ENCODE assay signal across 20 mouse cellular contexts in the genomic region with DNA sequence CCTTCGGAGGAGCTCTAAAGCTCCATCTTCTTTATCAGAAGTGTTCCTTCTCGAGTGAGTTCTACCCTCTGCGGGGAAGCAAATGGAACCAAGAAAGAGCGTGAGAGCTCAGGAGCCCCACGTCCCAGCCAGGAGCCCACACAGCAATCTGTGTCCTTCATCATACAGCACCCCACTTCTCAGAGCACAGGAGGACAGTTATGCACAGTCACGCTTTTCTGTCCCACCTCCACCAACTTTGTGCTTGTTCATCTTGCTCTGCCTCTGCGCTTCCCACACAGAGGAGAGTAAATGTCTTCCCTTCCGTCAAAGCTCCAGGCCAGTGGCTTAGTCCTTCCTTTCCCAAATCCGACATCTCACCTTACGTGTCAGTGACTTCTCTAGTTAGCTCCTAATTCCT. TPM values are rescaled to one million over a fixed set of nuclear protein-coding genes. Genes with fewer than 3 reads are reported as not detected.
DNase-seq lines count a peak whose midpoint lies in the region; ATAC-seq and TF ChIP-seq lines count a peak whose summit lies in the region.
"Had no signal": no experiment of that assay in that cellular context is flagged by ENCODE, and none has a peak within 500 bp of the region (broad histone marks: within the 10 kb centered on the region; RNA-seq: fewer than 3 reads in every experiment).

No protein-coding gene starts in this region.

- 94% methylated on average over 10 of the region's 10 CpGs for WGBS in forebrain, embryonic 14.5 days

- intact Hi-C loops in left cerebral cortex, postnatal 36 days (cut with DNase I): no loop called here
- intact Hi-C loops in left cerebral cortex, postnatal 14 days (cut with DNase I): no loop called here

- ATAC-seq in forebrain, embryonic 14.5 days: no peak
- ATAC-seq: forebrain, postnatal 0 days had no signal

- DNase-seq in layer of hippocampus, adult 2 months (ENCODE audit: low spot score in 2 of 2): peak in 1 of 2 experiments; percentile 27
- DNase-seq in layer of hippocampus, postnatal 10 days (ENCODE audit: low spot score in 2 of 2): no peak
- peak; percentile 40 to 58 for DNase-seq in left cerebral cortex, postnatal 36 days (ENCODE audit: low spot score in 2 of 2)
- no peak for DNase-seq in left cerebral cortex, postnatal 14 days (ENCODE audit: low spot score in 2 of 2)
- peak; percentile 67 for DNase-seq in telencephalon, adult 2 months (ENCODE audit: low read depth, low spot score)
- no peak for DNase-seq in forebrain, embryonic 14.5 days (ENCODE audit: low spot score)
- DNase-seq: adrenal gland, adult 2 months; adrenal gland, postnatal 25 days; cerebellum, adult 11 months; cerebellum, adult 8-10 months; cerebellum, postnatal 25 days; forebrain, postnatal 0 days; gastrocnemius, postnatal 36 days; heart, adult 11 months; heart, postnatal 36 days had no signal

- H3K4me2 ChIP-seq in forebrain, embryonic 14.5 days (ENCODE audit: low read length): no peak overlapping the region
- H3K4me2 ChIP-seq: embryonic facial prominence, embryonic 13.5 days; forebrain, embryonic 12.5 days; heart, embryonic 13.5 days; hindbrain, embryonic 15.5 days had no signal

- H3K36me3 ChIP-seq in forebrain, embryonic 14.5 days (ENCODE audit: control insufficient read depth, insufficient read depth, low read length): peaks cover 19% of the 10 kb centered on the region

- H3K27ac ChIP-seq in layer of hippocampus, adult 2 months: peak overlapping the region; percentile 52; the same call in 1 of the 2 replicates
- H3K27ac ChIP-seq in brown adipose tissue, adult 24 weeks (replicated peaks; ENCODE audit: low read depth, low read length): peak overlapping the region; percentile 61
- no peak overlapping the region for H3K27ac ChIP-seq in forebrain, embryonic 14.5 days (ENCODE audit: low read depth, low read length)
- H3K27ac ChIP-seq: embryonic facial prominence, embryonic 13.5 days; forebrain, embryonic 12.5 days; heart, embryonic 13.5 days; hindbrain, embryonic 15.5 days had no signal

- no peaks in the 10 kb centered on the region for H3K9me3 ChIP-seq in forebrain, embryonic 14.5 days (replicated peaks; ENCODE audit: control insufficient read depth, low read length)
- H3K9me3 ChIP-seq: embryonic facial prominence, embryonic 13.5 days; forebrain, embryonic 12.5 days; hindbrain, embryonic 15.5 days had no signal

- TF ChIP-seq CTCF in layer of hippocampus, adult 2 months (conservative IDR thresholded peaks at IDR 0.05): no peak

- H3K4me3 ChIP-seq in layer of hippocampus, adult 2 months: no peak overlapping the region
- no peak overlapping the region for H3K4me3 ChIP-seq in brown adipose tissue, adult 24 weeks (ENCODE audit: insufficient read depth, low read depth, low read length)
- no peak overlapping the region for H3K4me3 ChIP-seq in forebrain, embryonic 14.5 days (ENCODE audit: low read depth, low read length)
- H3K4me3 ChIP-seq: embryonic facial prominence, embryonic 13.5 days; forebrain, embryonic 12.5 days; heart, embryonic 13.5 days; hindbrain, embryonic 15.5 days had no signal

- no peaks in the 10 kb centered on the region for H3K27me3 ChIP-seq in forebrain, embryonic 14.5 days (replicated peaks; ENCODE audit: control insufficient read depth, insufficient read depth, low read length)
- H3K27me3 ChIP-seq: embryonic facial prominence, embryonic 13.5 days; forebrain, embryonic 12.5 days; heart, embryonic 13.5 days; hindbrain, embryonic 15.5 days had no signal

- H3K9ac ChIP-seq in forebrain, embryonic 14.5 days (ENCODE audit: low read length): no peak overlapping the region
- H3K9ac ChIP-seq: embryonic facial prominence, embryonic 13.5 days; forebrain, embryonic 12.5 days; forebrain, postnatal 0 days; heart, embryonic 13.5 days; hindbrain, embryonic 15.5 days had no signal

- H3K4me1 ChIP-seq in brown adipose tissue, adult 24 weeks (ENCODE audit: control insufficient read depth, insufficient read depth, insufficient read length, low read length): peaks cover 32% of the 10 kb centered on the region
- no peaks in the 10 kb centered on the region for H3K4me1 ChIP-seq in forebrain, embryonic 14.5 days (ENCODE audit: control insufficient read depth, insufficient read depth, low read length)
- H3K4me1 ChIP-seq: forebrain, embryonic 12.5 days had no signal

RNA-seq across cellular contexts. Expression of gene Dguok, which starts 7.7 kb away (rescaled TPM):
- total RNA-seq in layer of hippocampus, adult 2 months (2021): 10 to 100 TPM; 36.8 to 38.6 TPM
- 10 to 100 TPM; 29.5 to 29.7 TPM for total RNA-seq in layer of hippocampus, postnatal 10 days (2021)
- total RNA-seq in left cerebral cortex, postnatal 36 days (2021): 10 to 100 TPM; 19.8 to 29.9 TPM
- 10 to 100 TPM; 21.8 to 22.9 TPM for total RNA-seq in left cerebral cortex, postnatal 14 days (2021)
- polyA plus RNA-seq in brown adipose tissue, adult 24 weeks (2012; ENCODE audit: insufficient read depth, insufficient read length, missing spikeins): 33.1 and 34.8 TPM in 2 replicates
- 63.9 and 71.1 TPM in 2 replicates for polyA plus RNA-seq in forebrain, embryonic 14.5 days (2014; fragmentation: Nextera tagmentation; extraction: Ambion mirVana)

RNA-seq across cellular contexts. Expression of gene Actg2, which starts 37.0 kb away (rescaled TPM):
- total RNA-seq in layer of hippocampus, adult 2 months (2021): not detected
- under 1 TPM; 0.55 to 0.98 TPM for total RNA-seq in layer of hippocampus, postnatal 10 days (2021)
- total RNA-seq in left cerebral cortex, postnatal 36 days (2021): not detected
- under 1 TPM; 0.66 to 0.88 TPM for total RNA-seq in left cerebral cortex, postnatal 14 days (2021)
- 1.3 and 1.9 TPM in 2 replicates for polyA plus RNA-seq in brown adipose tissue, adult 24 weeks (2012; ENCODE audit: insufficient read depth, insufficient read length, missing spikeins)
- 1.2 and 1.9 TPM in 2 replicates for polyA plus RNA-seq in forebrain, embryonic 14.5 days (2014; fragmentation: Nextera tagmentation; extraction: Ambion mirVana)
- total RNA-seq: adrenal gland, postnatal 25 days had no signal

RNA-seq across cellular contexts. Expression of gene Tet3, which starts 40.2 kb away (rescaled TPM):
- 10 to 100 TPM; 61.0 to 65.9 TPM for total RNA-seq in layer of hippocampus, adult 2 months (2021)
- 100 to 1,000 TPM; 102 TPM for total RNA-seq in layer of hippocampus, postnatal 10 days (2021)
- 10 to 100 TPM; 63.7 to 77.2 TPM for total RNA-seq in left cerebral cortex, postnatal 36 days (2021)
- total RNA-seq in left cerebral cortex, postnatal 14 days (2021): 100 to 1,000 TPM; 106 to 114 TPM
- 5.0 and 7.0 TPM in 2 replicates for polyA plus RNA-seq in brown adipose tissue, adult 24 weeks (2012; ENCODE audit: insufficient read depth, insufficient read length, missing spikeins)
- polyA plus RNA-seq in forebrain, embryonic 14.5 days (2014; fragmentation: Nextera tagmentation; extraction: Ambion mirVana): 34.9 and 49.5 TPM in 2 replicates

Comparison
In these comparisons a context has a peak if more than half of its experiments do, and no peak if none do; other contexts are left out.
1. DNase-seq: peak in left cerebral cortex, postnatal 36 days (2 of 2) and telencephalon, adult 2 months (single experiment); none in layer of hippocampus, postnatal 10 days (0 of 2), left cerebral cortex, postnatal 14 days (0 of 2) and forebrain, embryonic 14.5 days (single experiment).